Mouse (Mus musculus) liver, embryonic 14.5 days (tissue): ENCODE measurements around the gene Zfp628. TPM values are rescaled to one million over a fixed set of nuclear protein-coding genes. Genes with fewer than 3 reads are reported as not detected.

Experiments
- ATAC-seq: fragments of 200-750 bp; cut with Nextera tagmentation; 2 replicates; pipeline ENCODE4 v1.8.0; 2017; ENCODE audit warnings: moderate number of reproducible peaks, mild to moderate bottlenecking, moderate library complexity; ENCODE audit not compliant: insufficient read depth
- DNase-seq, 3 experiments: peaks; one replicate each; pipeline ENCODE4 v3.0.0-alpha.2; 2012 to 2013; ENCODE audit warnings: low read depth in 3 of 3, low spot score in 3 of 3
- H3K27ac ChIP-seq: fragments of 300-500 bp; sonication (generic); 2 replicates; pipeline ENCODE4 v1.5.1; 2014; ENCODE audit warnings: moderate library complexity, mild to moderate bottlenecking, control low read depth, inconsistent platforms
- H3K27me3 ChIP-seq: fragments of 300-500 bp; sonication (generic); 2 replicates; pipeline ENCODE4 v1.6.1; 2014; ENCODE audit warnings: mild to moderate bottlenecking, low read length, moderate library complexity; ENCODE audit not compliant: control insufficient read depth, insufficient read depth
- H3K36me3 ChIP-seq: fragments of 300-500 bp; sonication (generic); replicated peaks from 2 replicates; pipeline ENCODE4 v1.6.1; 2014; ENCODE audit warnings: low read depth; ENCODE audit not compliant: control insufficient read depth, insufficient read depth
- H3K4me1 ChIP-seq, 2 experiments: fragments of 200-500 bp in 1 of 2; fragments of 300-500 bp in 1 of 2; sonication (generic) in 1 of 2; replicated peaks; 2 replicates each; pipeline ENCODE4 v1.6.1; 2012 to 2014; ENCODE audit warnings: antibody characterized with exemption in 1 of 2, inconsistent platforms in 1 of 2, low read length in 1 of 2; ENCODE audit not compliant: control insufficient read depth in 2 of 2, insufficient read depth in 2 of 2
- H3K4me2 ChIP-seq: fragments of 300-500 bp; sonication (generic); 2 replicates; pipeline ENCODE4 v1.6.1; 2014; ENCODE audit warnings: low read depth, mild to moderate bottlenecking, control low read depth, moderate library complexity
- H3K4me3 ChIP-seq, 2 experiments: fragments of 200-500 bp in 1 of 2; fragments of 300-500 bp in 1 of 2; sonication (generic) in 1 of 2; 2 replicates each; pipeline ENCODE4 v1.5.1; 2012 to 2014; ENCODE audit warnings: low read depth in 2 of 2, low read length in 2 of 2, mild to moderate bottlenecking in 2 of 2, control low read depth in 1 of 2, inconsistent platforms in 1 of 2, moderate library complexity in 1 of 2; ENCODE audit not compliant: insufficient read depth in 1 of 2
- H3K9ac ChIP-seq: fragments of 300-500 bp; sonication (generic); replicated peaks from 2 replicates; pipeline ENCODE4 v1.6.1; 2014; ENCODE audit warnings: mild to moderate bottlenecking, control low read depth, moderate library complexity
- H3K9me3 ChIP-seq: fragments of 300-500 bp; sonication (generic); 2 replicates; pipeline ENCODE4 v1.6.1; 2016; ENCODE audit warnings: low read length, mixed read lengths; ENCODE audit not compliant: control insufficient read depth
- CTCF ChIP-seq: IDR thresholded peaks from 2 replicates; pipeline ENCODE4 v1.5.1; 2016; ENCODE audit warnings: antibody characterized with exemption, low read depth, control low read depth
- EP300 ChIP-seq: IDR thresholded peaks from 2 replicates; pipeline ENCODE4 v1.6.1; 2016; ENCODE audit warnings: antibody characterized with exemption, low read depth
- WGBS: fragments of 180-500 bp; shearing (Covaris S2); extraction: QIAGEN DNeasy Blood & Tissue Kit; methylation state at CpG from one replicate; pipeline ENCODE4 v1.1.7; 2014; ENCODE audit not compliant: insufficient replicate concordance; 5-methylcytosine and 5-hydroxymethylcytosine counted together
- polyA plus RNA-seq, 2 experiments: library from polyadenylated mRNA; depleted of rRNA in 1 of 2; stranded (reverse) in 1 of 2; unstranded in 1 of 2; fragments of >200 nt; fragmentation: Nextera tagmentation in 1 of 2; extraction: Ambion mirVana in 1 of 2; gene quantifications; 2 replicates each; pipeline versions ENCODE4 v1.2.1 to v1.2.3; 2012 to 2014

Gene Zfp628
- polyA plus RNA-seq, 2 experiments = 1.5 to 2.9 TPM

DNA sequence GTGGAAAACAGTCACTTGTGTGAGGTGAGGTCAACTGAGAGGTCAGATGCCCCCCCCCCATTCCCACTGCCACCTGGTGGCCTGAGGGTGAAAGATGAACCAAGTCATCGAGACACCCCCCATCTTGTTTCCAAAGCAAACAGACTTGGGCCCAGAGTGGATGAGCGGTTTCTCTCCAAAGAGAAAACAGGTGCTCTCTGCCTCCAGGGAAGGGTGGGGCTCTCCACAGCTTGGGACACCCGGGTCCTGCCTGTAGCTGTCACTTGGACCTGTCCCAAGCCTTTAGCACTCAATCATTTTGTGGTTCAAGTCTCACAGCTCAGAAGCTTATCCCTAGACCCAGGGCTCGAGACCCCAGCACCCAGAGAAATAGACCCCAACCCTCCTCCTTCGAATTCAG, 48.5 kb downstream of the Zfp628 start:
- DNase-seq = no peak
- no peaks in the 10 kb centered on the region for H3K4me1 ChIP-seq
- H3K27ac ChIP-seq = no peak overlapping the region
- TF ChIP-seq CTCF (no peak), EP300 (no peak)
- H3K27me3 ChIP-seq = no peaks in the 10 kb centered on the region
- no peak overlapping the region for H3K4me2 ChIP-seq
- H3K36me3 ChIP-seq = no peaks in the 10 kb centered on the region
- H3K9ac ChIP-seq = no peak overlapping the region
- WGBS = 55% methylated on average over 5 of the region's 5 CpGs
- no peaks in the 10 kb centered on the region for H3K9me3 ChIP-seq
- no peak overlapping the region for H3K4me3 ChIP-seq
- no peak for ATAC-seq

DNA sequence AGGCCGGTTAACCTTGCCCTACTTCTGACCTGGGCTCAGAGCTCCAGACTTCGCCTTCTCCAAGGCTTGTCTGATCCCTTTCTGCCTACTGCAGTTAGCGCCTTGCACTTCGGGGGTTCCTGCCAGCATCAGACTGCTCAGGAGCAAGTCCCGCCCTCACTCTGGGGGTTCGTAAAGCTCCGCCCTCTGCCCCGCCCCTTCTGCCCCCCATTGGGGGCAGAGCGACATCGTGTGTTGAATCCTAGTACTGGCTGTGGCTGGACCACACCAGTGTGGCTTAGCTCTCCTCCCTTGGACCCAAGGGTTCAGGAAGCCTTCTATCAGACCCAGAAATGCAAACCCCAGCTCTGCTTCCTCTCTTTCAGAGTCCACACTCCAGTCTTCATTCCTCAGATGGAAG, 49.3 kb downstream of the Zfp628 start, which contains the start of gene Sbk2:
TSS of gene Sbk2 (minus strand) at position 135 of the 400 bp plus-strand sequence.
- H3K36me3 ChIP-seq = no peaks in the 10 kb centered on the region
- H3K9me3 ChIP-seq = no peaks in the 10 kb centered on the region
- no peak within 1 kb of the TSS for H3K9ac ChIP-seq
- WGBS = 3% methylated on average over 10 of the region's 10 CpGs
- peak; percentile 80; the same call in 1 of the 2 replicates for ATAC-seq
- TF ChIP-seq EP300 = no peak
- TF ChIP-seq CTCF = peak; percentile 74
- H3K4me3 ChIP-seq = no peak within 1 kb of the TSS
- H3K27me3 ChIP-seq = no peaks in the 10 kb centered on the region
- H3K27ac ChIP-seq = no peak within 1 kb of the TSS
- H3K4me1 ChIP-seq = no peaks in the 10 kb centered on the region
- no peak within 1 kb of the TSS for H3K4me2 ChIP-seq
- DNase-seq = peak; percentile 17 to 31 (median 20)

DNA sequence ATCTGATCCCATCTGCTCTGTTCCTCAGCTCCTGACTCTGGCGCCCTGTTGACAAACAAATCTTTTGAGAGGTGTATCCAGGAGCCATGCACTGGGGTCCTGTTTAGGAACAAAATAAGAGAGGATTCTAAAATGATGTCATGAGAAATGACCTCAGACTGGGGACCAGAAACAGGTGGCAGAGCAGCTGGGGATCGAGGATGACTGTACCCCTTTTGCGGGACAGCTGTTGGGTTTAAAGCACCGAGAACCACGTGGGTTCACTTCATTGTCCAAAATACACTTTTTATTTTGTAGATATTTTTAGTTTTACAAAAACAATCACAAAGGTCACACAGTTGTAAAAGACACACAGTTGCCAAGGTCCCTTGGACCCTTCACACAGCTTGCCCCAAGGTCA, 50.0 kb downstream of the Zfp628 start:
- Histone ChIP-seq H3K27ac (no peak overlapping the region), H3K27me3 (no peaks in the 10 kb centered on the region), H3K9me3 (no peaks in the 10 kb centered on the region), H3K4me3 (no peak overlapping the region), H3K4me1 (no peaks in the 10 kb centered on the region), H3K9ac (no peak overlapping the region), H3K36me3 (no peaks in the 10 kb centered on the region), H3K4me2 (no peak overlapping the region)
- DNase-seq (no peak), ATAC-seq (no peak)
- WGBS = 71% methylated on average over 5 of the region's 5 CpGs
- TF ChIP-seq CTCF (no peak), EP300 (no peak)

DNA sequence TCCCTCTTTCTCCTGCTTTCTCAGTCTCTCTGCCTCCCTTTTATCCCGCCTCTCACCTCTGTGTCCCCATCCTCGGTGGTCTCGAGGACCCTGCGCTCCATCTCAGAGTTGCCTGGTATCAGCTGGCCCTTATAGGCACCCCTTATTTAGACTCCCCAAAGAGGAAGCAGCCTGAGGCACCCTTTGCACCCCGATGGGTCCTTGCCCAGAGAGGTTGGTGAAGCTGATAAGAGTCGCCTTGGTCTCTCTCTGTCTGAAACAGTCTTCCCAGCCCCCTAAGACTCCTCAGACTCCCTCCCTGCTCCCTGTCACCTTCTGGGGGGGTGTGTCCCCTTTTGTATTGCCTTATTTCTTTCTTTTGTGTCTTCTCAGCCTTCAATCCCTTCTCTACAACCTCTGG, 56.1 kb downstream of the Zfp628 start, which contains the start of gene Sbk3:
TSS of gene Sbk3 (minus strand) at position 101 of the 400 bp plus-strand sequence.
- H3K27ac ChIP-seq = no peak within 1 kb of the TSS
- H3K4me3 ChIP-seq = no peak within 1 kb of the TSS
- H3K4me1 ChIP-seq = no peaks in the 10 kb centered on the region
- WGBS = 28% methylated on average over 6 of the region's 6 CpGs
- DNase-seq (no peak), ATAC-seq (no peak)
- TF ChIP-seq EP300 (no peak), CTCF (no peak)
- H3K9me3 ChIP-seq = no peaks in the 10 kb centered on the region
- H3K4me2 ChIP-seq = no peak within 1 kb of the TSS
- no peaks in the 10 kb centered on the region for H3K36me3 ChIP-seq
- H3K9ac ChIP-seq = no peak within 1 kb of the TSS
- no peaks in the 10 kb centered on the region for H3K27me3 ChIP-seq

Other genes starting within 250 kb of the Zfp628 start
Only the 30 nearest of the 33 such genes appear.
- 0.31 TPM in 2 replicates for gene Tmem150b, start 190.0 kb upstream of the Zfp628 start, polyA plus RNA-seq (2012; rRNA removed)
- gene Tmem150b, start 190.0 kb upstream of the Zfp628 start, polyA plus RNA-seq (2014; fragmentation: Nextera tagmentation; extraction: Ambion mirVana) = 0.18 TPM in 1 of 2 replicates, not detected in the other
- gene Kmt5c, start 175.1 kb upstream of the Zfp628 start, polyA plus RNA-seq (2012; rRNA removed) = 75.7 and 78.7 TPM in 2 replicates
- gene Kmt5c, start 175.1 kb upstream of the Zfp628 start, polyA plus RNA-seq (2014; fragmentation: Nextera tagmentation; extraction: Ambion mirVana) = 37.8 and 44.7 TPM in 2 replicates
- 111 and 119 TPM in 2 replicates for gene Cox6b2, start 162.1 kb upstream of the Zfp628 start, polyA plus RNA-seq (2012; rRNA removed)
- gene Cox6b2, start 162.1 kb upstream of the Zfp628 start, polyA plus RNA-seq (2014; fragmentation: Nextera tagmentation; extraction: Ambion mirVana) = 81.9 and 88.1 TPM in 2 replicates
- not detected in 2 replicates for gene Fam71e2, start 143.9 kb upstream of the Zfp628 start, polyA plus RNA-seq (2012; rRNA removed)
- not detected in 2 replicates for gene Fam71e2, start 143.9 kb upstream of the Zfp628 start, polyA plus RNA-seq (2014; fragmentation: Nextera tagmentation; extraction: Ambion mirVana)
- 0.03 and 0.09 TPM in 2 replicates for gene Il11, start 132.4 kb upstream of the Zfp628 start, polyA plus RNA-seq (2012; rRNA removed)
- not detected in 2 replicates for gene Il11, start 132.4 kb upstream of the Zfp628 start, polyA plus RNA-seq (2014; fragmentation: Nextera tagmentation; extraction: Ambion mirVana)
- gene Tmem190, start 132.3 kb upstream of the Zfp628 start, polyA plus RNA-seq (2012; rRNA removed) = not detected in 2 replicates
- gene Tmem190, start 132.3 kb upstream of the Zfp628 start, polyA plus RNA-seq (2014; fragmentation: Nextera tagmentation; extraction: Ambion mirVana) = not detected in 2 replicates
- 7.5 and 8.2 TPM in 2 replicates for gene Tmem238, start 125.6 kb upstream of the Zfp628 start, polyA plus RNA-seq (2012; rRNA removed)
- 5.4 and 5.8 TPM in 2 replicates for gene Tmem238, start 125.6 kb upstream of the Zfp628 start, polyA plus RNA-seq (2014; fragmentation: Nextera tagmentation; extraction: Ambion mirVana)
- 237 and 307 TPM in 2 replicates for gene Rpl28, start 122.3 kb upstream of the Zfp628 start, polyA plus RNA-seq (2012; rRNA removed)
- gene Rpl28, start 122.3 kb upstream of the Zfp628 start, polyA plus RNA-seq (2014; fragmentation: Nextera tagmentation; extraction: Ambion mirVana) = 185 and 186 TPM in 2 replicates
- 186 and 265 TPM in 2 replicates for gene Ube2s, start 102.6 kb upstream of the Zfp628 start, polyA plus RNA-seq (2012; rRNA removed)
- gene Ube2s, start 102.6 kb upstream of the Zfp628 start, polyA plus RNA-seq (2014; fragmentation: Nextera tagmentation; extraction: Ambion mirVana) = 295 and 316 TPM in 2 replicates
- 0.01 and 0.14 TPM in 2 replicates for gene Shisa7, start 70.5 kb upstream of the Zfp628 start, polyA plus RNA-seq (2012; rRNA removed)
- not detected in 2 replicates for gene Shisa7, start 70.5 kb upstream of the Zfp628 start, polyA plus RNA-seq (2014; fragmentation: Nextera tagmentation; extraction: Ambion mirVana)
- 1.6 and 2.4 TPM in 2 replicates for gene Isoc2b, start 45.0 kb upstream of the Zfp628 start, polyA plus RNA-seq (2012; rRNA removed)
- 2.8 and 3.8 TPM in 2 replicates for gene Isoc2b, start 45.0 kb upstream of the Zfp628 start, polyA plus RNA-seq (2014; fragmentation: Nextera tagmentation; extraction: Ambion mirVana)
- 6.6 and 6.7 TPM in 2 replicates for gene Isoc2a, start 38.1 kb upstream of the Zfp628 start, polyA plus RNA-seq (2012; rRNA removed)
- gene Isoc2a, start 38.1 kb upstream of the Zfp628 start, polyA plus RNA-seq (2014; fragmentation: Nextera tagmentation; extraction: Ambion mirVana) = 0.56 and 0.86 TPM in 2 replicates
- gene Gm36210, start 8.7 kb upstream of the Zfp628 start, polyA plus RNA-seq (2012; rRNA removed) = 0.02 TPM in 1 of 2 replicates, not detected in the other
- not detected in 2 replicates for gene Gm36210, start 8.7 kb upstream of the Zfp628 start, polyA plus RNA-seq (2014; fragmentation: Nextera tagmentation; extraction: Ambion mirVana)
- gene Nat14, start 6.8 kb downstream of the Zfp628 start, polyA plus RNA-seq (2012; rRNA removed) = 0.38 and 0.39 TPM in 2 replicates
- gene Nat14, start 6.8 kb downstream of the Zfp628 start, polyA plus RNA-seq (2014; fragmentation: Nextera tagmentation; extraction: Ambion mirVana) = 0.10 and 0.11 TPM in 2 replicates
- 0.12 and 0.14 TPM in 2 replicates for gene Ssc5d, start 10.6 kb downstream of the Zfp628 start, polyA plus RNA-seq (2012; rRNA removed)
- gene Ssc5d, start 10.6 kb downstream of the Zfp628 start, polyA plus RNA-seq (2014; fragmentation: Nextera tagmentation; extraction: Ambion mirVana) = 0.03 and 0.09 TPM in 2 replicates
- 0.01 and 0.02 TPM in 2 replicates for gene Sbk2, start 49.2 kb downstream of the Zfp628 start, polyA plus RNA-seq (2012; rRNA removed)
- not detected in 2 replicates for gene Sbk2, start 49.2 kb downstream of the Zfp628 start, polyA plus RNA-seq (2014; fragmentation: Nextera tagmentation; extraction: Ambion mirVana)
- gene Sbk3, start 56.0 kb downstream of the Zfp628 start, polyA plus RNA-seq (2012; rRNA removed) = not detected in 2 replicates
- not detected in 2 replicates for gene Sbk3, start 56.0 kb downstream of the Zfp628 start, polyA plus RNA-seq (2014; fragmentation: Nextera tagmentation; extraction: Ambion mirVana)
- 6.7 and 11.2 TPM in 2 replicates for gene Zfp579, start 80.9 kb downstream of the Zfp628 start, polyA plus RNA-seq (2012; rRNA removed)
- 2.8 and 4.0 TPM in 2 replicates for gene Zfp579, start 80.9 kb downstream of the Zfp628 start, polyA plus RNA-seq (2014; fragmentation: Nextera tagmentation; extraction: Ambion mirVana)
- gene Zfp524, start 99.2 kb downstream of the Zfp628 start, polyA plus RNA-seq (2012; rRNA removed) = 9.1 and 9.5 TPM in 2 replicates
- gene Zfp524, start 99.2 kb downstream of the Zfp628 start, polyA plus RNA-seq (2014; fragmentation: Nextera tagmentation; extraction: Ambion mirVana) = 8.9 TPM in 2 replicates
- 12.1 and 14.1 TPM in 2 replicates for gene Fiz1, start 99.5 kb downstream of the Zfp628 start, polyA plus RNA-seq (2012; rRNA removed)
- 10.7 and 13.2 TPM in 2 replicates for gene Fiz1, start 99.5 kb downstream of the Zfp628 start, polyA plus RNA-seq (2014; fragmentation: Nextera tagmentation; extraction: Ambion mirVana)
- gene Gm44973, start 100.3 kb downstream of the Zfp628 start, polyA plus RNA-seq (2012; rRNA removed) = 0.03 and 0.10 TPM in 2 replicates
- 1.6 and 1.9 TPM in 2 replicates for gene Gm44973, start 100.3 kb downstream of the Zfp628 start, polyA plus RNA-seq (2014; fragmentation: Nextera tagmentation; extraction: Ambion mirVana)
- 6.4 and 7.6 TPM in 2 replicates for gene Zfp865, start 105.2 kb downstream of the Zfp628 start, polyA plus RNA-seq (2012; rRNA removed)
- 0.98 and 1.0 TPM in 2 replicates for gene Zfp865, start 105.2 kb downstream of the Zfp628 start, polyA plus RNA-seq (2014; fragmentation: Nextera tagmentation; extraction: Ambion mirVana)
- 0.49 and 0.64 TPM in 2 replicates for gene Ccdc106, start 105.3 kb downstream of the Zfp628 start, polyA plus RNA-seq (2012; rRNA removed)
- gene Ccdc106, start 105.3 kb downstream of the Zfp628 start, polyA plus RNA-seq (2014; fragmentation: Nextera tagmentation; extraction: Ambion mirVana) = 0.24 and 0.35 TPM in 2 replicates
- not detected in 2 replicates for gene 4632433K11Rik, start 118.9 kb downstream of the Zfp628 start, polyA plus RNA-seq (2012; rRNA removed)
- gene 4632433K11Rik, start 118.9 kb downstream of the Zfp628 start, polyA plus RNA-seq (2014; fragmentation: Nextera tagmentation; extraction: Ambion mirVana) = not detected in 2 replicates
- gene Zfp784, start 123.2 kb downstream of the Zfp628 start, polyA plus RNA-seq (2012; rRNA removed) = 0.90 and 0.96 TPM in 2 replicates
- gene Zfp784, start 123.2 kb downstream of the Zfp628 start, polyA plus RNA-seq (2014; fragmentation: Nextera tagmentation; extraction: Ambion mirVana) = 0.86 and 1.0 TPM in 2 replicates
- gene Zfp580, start 136.3 kb downstream of the Zfp628 start, polyA plus RNA-seq (2012; rRNA removed) = 1.4 and 1.7 TPM in 2 replicates
- 1.6 and 1.8 TPM in 2 replicates for gene Zfp580, start 136.3 kb downstream of the Zfp628 start, polyA plus RNA-seq (2014; fragmentation: Nextera tagmentation; extraction: Ambion mirVana)
- 110 and 132 TPM in 2 replicates for gene U2af2, start 146.9 kb downstream of the Zfp628 start, polyA plus RNA-seq (2012; rRNA removed)
- 52.2 and 60.2 TPM in 2 replicates for gene U2af2, start 146.9 kb downstream of the Zfp628 start, polyA plus RNA-seq (2014; fragmentation: Nextera tagmentation; extraction: Ambion mirVana)
- gene Epn1, start 165.0 kb downstream of the Zfp628 start, polyA plus RNA-seq (2012; rRNA removed) = 54.4 and 57.5 TPM in 2 replicates
- 45.4 and 56.7 TPM in 2 replicates for gene Epn1, start 165.0 kb downstream of the Zfp628 start, polyA plus RNA-seq (2014; fragmentation: Nextera tagmentation; extraction: Ambion mirVana)
- not detected in 2 replicates for gene Rfpl4, start 201.7 kb downstream of the Zfp628 start, polyA plus RNA-seq (2012; rRNA removed)
- not detected in 2 replicates for gene Rfpl4, start 201.7 kb downstream of the Zfp628 start, polyA plus RNA-seq (2014; fragmentation: Nextera tagmentation; extraction: Ambion mirVana)
- 0.08 and 0.28 TPM in 2 replicates for gene Rasl2-9, start 210.7 kb downstream of the Zfp628 start, polyA plus RNA-seq (2012; rRNA removed)
- 0.28 and 0.38 TPM in 2 replicates for gene Rasl2-9, start 210.7 kb downstream of the Zfp628 start, polyA plus RNA-seq (2014; fragmentation: Nextera tagmentation; extraction: Ambion mirVana)